Mouse (Mus musculus): ENCODE results near the gene Fndc11. TPM values are rescaled to one million over a fixed set of nuclear protein-coding genes. Genes with fewer than 3 reads are reported as not detected.

Fndc11 gene
- polyA plus RNA-seq (2017; shearing (Covaris generic)) = 0.75 TPM

GRCm38 (mm10) chr2:181219538-181220216 is at the start of gene Fndc11:
TSS of gene Fndc11 (plus strand) at chr2:181220013.

DNA sequence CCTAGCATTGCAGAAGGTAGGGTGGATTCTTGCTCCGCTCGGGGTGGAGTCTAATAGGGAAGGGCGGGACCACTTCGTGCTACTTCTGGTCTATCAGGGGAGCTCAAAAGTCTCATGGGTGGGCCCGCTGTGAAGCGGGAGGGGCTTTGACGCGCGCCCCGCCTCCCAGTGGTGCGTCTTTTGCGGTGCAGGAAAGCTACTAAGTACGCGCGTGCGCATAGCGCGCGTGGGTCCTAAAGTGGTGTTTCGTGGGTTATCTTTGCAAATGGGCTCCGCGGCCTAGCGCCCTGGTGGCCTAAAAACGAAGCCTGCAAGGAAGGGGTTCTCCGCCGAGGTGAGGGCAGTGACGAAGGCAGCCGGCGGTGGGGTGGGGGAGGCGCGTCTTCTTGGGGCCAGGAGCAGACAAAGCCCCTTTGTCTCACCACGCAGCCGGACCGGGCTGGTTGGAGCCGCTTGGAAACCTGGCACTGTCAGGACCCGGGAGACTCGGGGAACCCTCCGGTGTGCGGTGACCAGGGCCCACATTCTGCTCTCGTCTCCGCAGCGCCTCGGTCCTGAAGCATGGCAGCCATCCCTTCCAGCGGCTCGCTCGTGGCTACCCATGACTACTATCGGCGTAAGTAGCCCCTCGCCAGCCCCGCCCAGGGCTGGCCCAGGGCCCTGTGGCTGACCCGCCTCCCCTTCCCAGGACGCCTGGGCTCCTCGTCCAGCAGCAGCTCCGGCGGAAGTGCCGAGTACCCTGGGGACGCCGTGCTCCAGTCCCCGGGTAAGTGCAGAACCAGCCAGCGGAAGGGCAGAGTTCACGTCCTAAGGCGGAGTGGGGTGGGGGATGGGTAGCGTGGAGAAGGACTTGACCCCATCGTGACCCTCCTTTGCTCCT is 32.5 kb upstream of the Fndc11 start, which contains the start of gene Ppdpf:
Gene Ppdpf (plus strand): TSS at position 127 of the 880 bp plus-strand sequence.

GRCm38 (mm10) chr2:181202422-181202821 is 17.4 kb upstream of the Fndc11 start, which contains the start of gene Ptk6:
TSS of gene Ptk6 (minus strand) at chr2:181202789.

GRCm38 (mm10) chr2:181213021-181213445 is 6.8 kb upstream of the Fndc11 start, which contains the start of gene Srms:
TSS of gene Srms (minus strand) at chr2:181213185.

DNA sequence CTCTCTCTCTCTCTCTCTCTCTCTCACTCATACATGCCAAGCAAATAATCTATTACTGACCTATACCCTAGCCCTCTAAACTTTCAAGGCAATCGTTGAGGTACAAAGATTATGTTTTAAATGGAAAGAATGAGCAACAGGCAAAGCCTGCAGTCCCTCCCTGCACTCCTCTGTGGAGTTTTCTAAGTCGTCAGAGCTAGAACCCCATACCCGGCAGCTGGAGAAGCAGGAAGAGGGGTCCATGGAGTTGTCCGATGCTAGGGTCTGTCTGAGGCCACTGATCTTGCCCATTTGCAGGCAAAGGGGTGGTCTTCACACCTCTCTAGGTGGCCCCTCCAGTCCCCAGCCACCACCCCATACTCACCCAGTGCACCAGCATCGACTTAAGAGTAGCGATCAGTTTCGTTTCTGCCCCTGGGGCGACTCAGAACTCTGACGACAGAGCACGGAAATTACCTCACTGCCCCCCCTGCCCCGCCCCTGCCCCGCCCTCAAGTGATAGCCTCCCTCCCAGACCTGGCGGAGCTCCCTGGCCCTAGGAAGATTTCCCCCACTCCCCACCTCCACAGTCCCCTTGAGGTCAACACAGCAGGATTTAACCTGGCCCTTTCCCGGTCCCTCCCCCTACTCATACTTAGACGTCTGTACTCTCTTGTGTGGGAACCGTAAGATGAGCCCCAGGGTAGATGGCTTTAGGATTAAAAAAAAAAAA is 21.9 kb downstream of the Fndc11 start, which contains the start of gene Helz2:
Gene Helz2 (minus strand): TSS at position 426 of the 712 bp plus-strand sequence.

Other genes with a start within 250 kb of the Fndc11 start
- 1.1 TPM for gene Col20a1, start 233.5 kb upstream of the Fndc11 start, polyA plus RNA-seq (2017; shearing (Covaris generic))
- gene Chrna4, start 176.5 kb upstream of the Fndc11 start, polyA plus RNA-seq (2017; shearing (Covaris generic)) = not detected
- 0.07 TPM for gene Kcnq2, start 84.7 kb upstream of the Fndc11 start, polyA plus RNA-seq (2017; shearing (Covaris generic))
- gene Eef1a2, start 63.0 kb upstream of the Fndc11 start, polyA plus RNA-seq (2017; shearing (Covaris generic)) = not detected
- 337 TPM for gene Ppdpf, start 32.8 kb upstream of the Fndc11 start, polyA plus RNA-seq (2017; shearing (Covaris generic))
- gene Ptk6, start 17.2 kb upstream of the Fndc11 start, polyA plus RNA-seq (2017; shearing (Covaris generic)) = not detected
- gene Srms, start 6.8 kb upstream of the Fndc11 start, polyA plus RNA-seq (2017; shearing (Covaris generic)) = 0.86 TPM
- 20.5 TPM for gene Helz2, start 22.0 kb downstream of the Fndc11 start, polyA plus RNA-seq (2017; shearing (Covaris generic))
- gene Gmeb2, start 68.0 kb downstream of the Fndc11 start, polyA plus RNA-seq (2017; shearing (Covaris generic)) = 28.0 TPM
- not detected for gene Stmn3, start 94.5 kb downstream of the Fndc11 start, polyA plus RNA-seq (2017; shearing (Covaris generic))
- 73.0 TPM for gene Rtel1, start 99.7 kb downstream of the Fndc11 start, polyA plus RNA-seq (2017; shearing (Covaris generic))
- 105 TPM for gene Zgpat, start 144.9 kb downstream of the Fndc11 start, polyA plus RNA-seq (2017; shearing (Covaris generic))
- gene Arfrp1, start 145.4 kb downstream of the Fndc11 start, polyA plus RNA-seq (2017; shearing (Covaris generic)) = 131 TPM
- gene Lime1, start 160.1 kb downstream of the Fndc11 start, polyA plus RNA-seq (2017; shearing (Covaris generic)) = 247 TPM
- gene Zbtb46, start 239.4 kb downstream of the Fndc11 start, polyA plus RNA-seq (2017; shearing (Covaris generic)) = 2.1 TPM